Mouse (Mus musculus) ES-Bruce4 (cell line): ENCODE results near the gene Eif2ak1.
A peak's percentile ranks its signal among the peaks of the same experiment; 100 is the strongest.

Source experiments
- CTCF ChIP-seq: IDR thresholded peaks from one replicate; pipeline ENCODE4 v1.8.1; 2011; ENCODE audit warnings: low read depth, low read length
- EP300 ChIP-seq: IDR thresholded peaks from 2 replicates; pipeline ENCODE4 v1.6.1; 2011; ENCODE audit warnings: low read depth, low read length; ENCODE audit not compliant: insufficient read depth
- POLR2A ChIP-seq: IDR thresholded peaks from one replicate; pipeline ENCODE4 v1.8.1; 2011; ENCODE audit warnings: low read length; ENCODE audit not compliant: insufficient read depth

GRCm38 (mm10) chr5:143909417-143910400, 92.1 kb downstream of the Eif2ak1 start, which contains the start of the genes Aimp2 and Pms2:
- TF ChIP-seq POLR2A = peak; percentile 46
- no peak for TF ChIP-seq CTCF
- 0 out of 2 replicates have a peak, but pooled peaks have one; percentile 30 for TF ChIP-seq EP300
